Mouse (Mus musculus) embryonic facial prominence, embryonic 12.5 days (tissue): Measurements from ENCODE around the gene Spon2. TPM values are rescaled to one million over a fixed set of nuclear protein-coding genes. Genes with fewer than 3 reads are reported as not detected.

Experiments
- ATAC-seq: fragments of 200-750 bp; cut with Nextera tagmentation; 2 replicates; pipeline ENCODE4 v1.8.0; 2017; ENCODE audit not compliant: insufficient number of reproducible peaks, insufficient read depth, low FRiP score, low TSS enrichment
- H3K27ac ChIP-seq: fragments of 300-500 bp; sonication (generic); 2 replicates; pipeline ENCODE4 v1.5.1; 2016; ENCODE audit warnings: mild to moderate bottlenecking
- H3K27me3 ChIP-seq: fragments of 300-500 bp; sonication (generic); 2 replicates; pipeline ENCODE4 v1.6.1; 2016; ENCODE audit warnings: mild to moderate bottlenecking, moderate library complexity
- H3K36me3 ChIP-seq: fragments of 300-500 bp; sonication (generic); 2 replicates; pipeline ENCODE4 v1.6.1; 2016; ENCODE audit warnings: mild to moderate bottlenecking
- H3K4me1 ChIP-seq: fragments of 300-500 bp; sonication (generic); 2 replicates; pipeline ENCODE4 v1.6.1; 2016
- H3K4me2 ChIP-seq: fragments of 300-500 bp; sonication (generic); replicated peaks from 2 replicates; pipeline ENCODE4 v1.6.1; 2016; ENCODE audit warnings: mild to moderate bottlenecking, moderate library complexity
- H3K4me3 ChIP-seq: fragments of 300-500 bp; sonication (generic); 2 replicates; pipeline ENCODE4 v1.5.1; 2016; ENCODE audit warnings: mild to moderate bottlenecking
- H3K9ac ChIP-seq: fragments of 300-500 bp; sonication (generic); 2 replicates; pipeline ENCODE4 v1.6.1; 2016; ENCODE audit warnings: mild to moderate bottlenecking, moderate library complexity
- H3K9me3 ChIP-seq: fragments of 300-500 bp; sonication (generic); 2 replicates; pipeline ENCODE4 v1.6.1; 2016; ENCODE audit warnings: mild to moderate bottlenecking, moderate library complexity
- WGBS: fragments of 180-500 bp; shearing (Covaris S2); methylation state at CpG from one replicate; pipeline ENCODE4 v1.1.7; 2016; 5-methylcytosine and 5-hydroxymethylcytosine counted together
- polyA plus RNA-seq: library from polyadenylated mRNA; unstranded; fragments of >200 nt; fragmentation: Nextera tagmentation; extraction: Ambion mirVana; gene quantifications from 2 replicates; pipeline ENCODE4 v1.2.1, GENCODE M21; 2016

The Spon2 gene
- polyA plus RNA-seq, 1 experiment from 2014 or later: 6.8 TPM

DNA sequence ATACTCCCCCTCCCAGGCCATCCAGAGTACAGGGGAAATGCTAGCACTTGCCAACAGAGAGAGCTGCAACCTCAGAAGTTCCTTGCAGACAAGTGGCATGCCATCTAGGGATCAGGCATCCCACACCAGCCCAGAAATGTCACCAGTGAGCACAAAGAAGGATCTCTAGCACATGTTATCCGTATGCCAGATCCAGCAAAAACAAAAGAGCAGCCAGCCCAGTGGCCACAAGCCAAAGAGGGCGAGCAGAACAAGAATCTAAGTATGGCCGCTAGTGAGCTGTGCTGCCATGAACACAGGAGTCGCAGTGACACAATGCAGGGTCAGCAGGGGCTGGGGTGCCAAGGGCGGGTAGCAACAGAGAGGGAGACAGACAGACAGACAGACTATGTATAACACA, 12.0 kb upstream of the Spon2 start:
- Histone ChIP-seq H3K27me3 (no peaks in the 10 kb centered on the region), H3K36me3 (no peaks in the 10 kb centered on the region), H3K4me3 (no peak overlapping the region), H3K9ac (no peak overlapping the region), H3K4me2 (no peak overlapping the region), H3K27ac (no peak overlapping the region), H3K9me3 (no peaks in the 10 kb centered on the region), H3K4me1 (peaks cover 12% of the 10 kb centered on the region)
- WGBS: 68% methylated on average over 5 of the region's 5 CpGs
- ATAC-seq: no peak

- 58% methylated on average over 5 of the region's 5 CpGs for WGBS
Observed at GRCm38 (mm10) chr5:33228428-33228827, 10.2 kb upstream of the Spon2 start.

DNA sequence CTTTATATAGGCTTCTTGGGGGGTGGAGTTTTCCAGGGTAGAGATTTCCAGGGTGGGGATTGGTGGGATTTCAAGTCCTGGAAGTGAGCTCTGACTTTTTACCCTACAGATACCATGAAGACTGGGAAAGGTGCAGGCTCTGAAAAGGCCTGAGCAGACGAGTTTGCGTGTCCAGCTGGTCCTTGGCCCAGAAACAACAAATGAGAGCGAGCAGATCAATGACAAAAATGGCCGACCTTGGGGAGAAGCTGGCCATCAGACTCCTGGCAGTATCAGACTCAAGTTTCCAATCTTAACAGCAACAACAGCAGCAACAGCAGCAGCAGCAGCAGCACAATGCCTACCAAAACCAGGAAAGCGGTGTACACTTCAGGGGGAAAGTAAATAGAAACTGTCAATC, 7.4 kb upstream of the Spon2 start:
- Histone ChIP-seq H3K36me3 (no peaks in the 10 kb centered on the region), H3K27me3 (no peaks in the 10 kb centered on the region), H3K4me1 (peaks cover 27% of the 10 kb centered on the region), H3K4me2 (no peak overlapping the region), H3K4me3 (no peak overlapping the region), H3K9me3 (no peaks in the 10 kb centered on the region), H3K9ac (no peak overlapping the region), H3K27ac (no peak overlapping the region)
- ATAC-seq: no peak
- WGBS: 77% methylated on average over 5 of the region's 5 CpGs

More at GRCm38 (mm10) chr5:33228428-33228827, 10.2 kb upstream of the Spon2 start:
- no peaks in the 10 kb centered on the region for H3K9me3 ChIP-seq
- H3K4me1 ChIP-seq: peaks cover 9% of the 10 kb centered on the region
- H3K4me3 ChIP-seq: no peak overlapping the region
- H3K9ac ChIP-seq: no peak overlapping the region
- ATAC-seq: no peak
- H3K27me3 ChIP-seq: no peaks in the 10 kb centered on the region
- no peak overlapping the region for H3K4me2 ChIP-seq
- no peaks in the 10 kb centered on the region for H3K36me3 ChIP-seq
- no peak overlapping the region for H3K27ac ChIP-seq

DNA sequence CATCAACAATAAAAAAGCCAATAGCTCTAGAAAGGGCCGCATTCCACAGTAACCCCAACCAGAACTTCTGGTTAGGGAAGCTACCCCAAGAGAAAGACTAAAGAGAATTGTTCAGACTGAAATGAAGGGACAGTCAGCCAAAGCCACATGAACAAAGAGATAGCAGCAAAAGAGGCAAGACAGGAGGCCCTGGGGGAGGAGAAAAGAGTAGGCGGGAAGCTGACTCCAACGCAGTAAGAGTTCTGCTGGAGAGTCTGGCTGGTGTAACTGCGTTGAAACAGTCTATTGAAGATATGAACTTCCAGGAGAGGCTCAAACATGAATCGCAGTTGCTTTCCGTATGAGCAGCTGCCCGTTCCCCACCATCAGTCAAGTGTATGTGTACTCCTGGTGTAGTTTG, 6.2 kb upstream of the Spon2 start:
- Histone ChIP-seq H3K9ac (no peak overlapping the region), H3K27ac (no peak overlapping the region), H3K4me2 (no peak overlapping the region), H3K4me1 (peaks cover 29% of the 10 kb centered on the region), H3K9me3 (no peaks in the 10 kb centered on the region), H3K27me3 (no peaks in the 10 kb centered on the region), H3K4me3 (no peak overlapping the region), H3K36me3 (no peaks in the 10 kb centered on the region)
- no peak for ATAC-seq
- WGBS: 85% methylated on average over 7 of the region's 7 CpGs

DNA sequence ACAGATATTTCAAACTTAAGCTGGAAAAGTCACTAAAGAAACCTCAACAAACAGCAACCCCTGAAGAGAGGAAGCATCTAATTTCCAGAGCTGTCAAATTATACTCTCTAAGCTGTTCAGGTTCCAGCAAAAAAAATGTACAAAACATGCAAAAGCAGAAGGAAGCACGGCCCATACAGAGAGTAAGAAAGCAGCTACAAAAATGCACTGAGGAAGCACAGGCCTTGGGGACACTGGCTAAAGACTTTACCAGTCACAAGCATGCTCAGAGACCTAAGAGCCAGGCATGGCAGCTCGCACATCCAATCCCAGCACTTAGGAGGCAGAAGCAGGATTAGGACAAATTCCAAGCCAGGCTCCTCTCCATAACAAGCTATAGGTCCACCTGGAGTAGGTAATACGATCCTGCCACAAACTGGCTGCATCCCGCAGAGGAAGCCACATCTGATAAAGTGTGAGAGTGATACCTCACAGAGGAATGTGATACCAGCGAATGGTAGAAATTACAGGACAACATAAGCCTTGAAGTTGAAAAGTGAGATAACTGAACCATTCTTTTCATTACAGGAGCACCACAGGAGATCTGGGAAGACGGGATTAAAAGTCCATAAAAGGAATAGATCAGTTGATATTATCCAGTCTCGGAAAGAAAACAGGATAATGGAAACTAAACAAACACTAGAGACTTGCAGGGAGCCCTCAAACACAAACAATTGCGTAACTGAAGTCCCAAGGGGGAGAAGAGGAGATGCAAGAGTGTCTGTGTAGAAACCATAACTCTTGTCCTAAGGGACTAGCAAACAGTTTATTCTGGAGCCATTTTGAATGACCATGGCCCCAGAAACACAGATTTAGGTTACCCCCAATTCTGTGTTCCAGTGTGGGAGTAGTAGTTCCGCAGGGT, 4.8 kb upstream of the Spon2 start:
- H3K9ac ChIP-seq: no peak overlapping the region
- no peaks in the 10 kb centered on the region for H3K27me3 ChIP-seq
- peak overlapping the region; percentile 69; the same call in 1 of the 2 replicates for H3K27ac ChIP-seq
- H3K4me1 ChIP-seq: peaks cover 32% of the 10 kb centered on the region
- WGBS: 41% methylated on average over 9 of the region's 9 CpGs
- H3K9me3 ChIP-seq: no peaks in the 10 kb centered on the region
- ATAC-seq: no peak
- H3K4me3 ChIP-seq: no peak overlapping the region
- no peaks in the 10 kb centered on the region for H3K36me3 ChIP-seq
- H3K4me2 ChIP-seq: no peak overlapping the region

- Histone ChIP-seq H3K4me2 (no peak overlapping the region), H3K27me3 (no peaks in the 10 kb centered on the region), H3K4me3 (no peak overlapping the region), H3K27ac (0 out of 2 replicates have a peak overlapping the region, but pooled peaks have one; percentile 69), H3K9me3 (no peaks in the 10 kb centered on the region), H3K36me3 (no peaks in the 10 kb centered on the region), H3K9ac (no peak overlapping the region), H3K4me1 (peaks cover 35% of the 10 kb centered on the region)
- ATAC-seq: no peak
- 27% methylated on average over 6 of the region's 6 CpGs for WGBS
Observed at GRCm38 (mm10) chr5:33222389-33222788, 4.1 kb upstream of the Spon2 start.

- no peak overlapping the region for H3K4me2 ChIP-seq
- no peaks in the 10 kb centered on the region for H3K9me3 ChIP-seq
- no peak overlapping the region for H3K27ac ChIP-seq
- H3K9ac ChIP-seq: no peak overlapping the region
- no peaks in the 10 kb centered on the region for H3K36me3 ChIP-seq
- H3K27me3 ChIP-seq: no peaks in the 10 kb centered on the region
- no peak for ATAC-seq
- 79% methylated on average over 10 of the region's 10 CpGs for WGBS
- no peak overlapping the region for H3K4me3 ChIP-seq
- peaks cover 35% of the 10 kb centered on the region for H3K4me1 ChIP-seq
Observed at GRCm38 (mm10) chr5:33220350-33221044, 2.2 kb upstream of the Spon2 start.

- no peaks in the 10 kb centered on the region for H3K27me3 ChIP-seq
- no peak overlapping the region for H3K27ac ChIP-seq
- no peak overlapping the region for H3K4me2 ChIP-seq
- H3K9me3 ChIP-seq: no peaks in the 10 kb centered on the region
- no peaks in the 10 kb centered on the region for H3K36me3 ChIP-seq
- peaks cover 35% of the 10 kb centered on the region for H3K4me1 ChIP-seq
- no peak overlapping the region for H3K4me3 ChIP-seq
- H3K9ac ChIP-seq: no peak overlapping the region
- 90% methylated on average over 4 of the region's 4 CpGs for WGBS
- ATAC-seq: no peak
Observed at GRCm38 (mm10) chr5:33219831-33220230, 1.6 kb upstream of the Spon2 start.

DNA sequence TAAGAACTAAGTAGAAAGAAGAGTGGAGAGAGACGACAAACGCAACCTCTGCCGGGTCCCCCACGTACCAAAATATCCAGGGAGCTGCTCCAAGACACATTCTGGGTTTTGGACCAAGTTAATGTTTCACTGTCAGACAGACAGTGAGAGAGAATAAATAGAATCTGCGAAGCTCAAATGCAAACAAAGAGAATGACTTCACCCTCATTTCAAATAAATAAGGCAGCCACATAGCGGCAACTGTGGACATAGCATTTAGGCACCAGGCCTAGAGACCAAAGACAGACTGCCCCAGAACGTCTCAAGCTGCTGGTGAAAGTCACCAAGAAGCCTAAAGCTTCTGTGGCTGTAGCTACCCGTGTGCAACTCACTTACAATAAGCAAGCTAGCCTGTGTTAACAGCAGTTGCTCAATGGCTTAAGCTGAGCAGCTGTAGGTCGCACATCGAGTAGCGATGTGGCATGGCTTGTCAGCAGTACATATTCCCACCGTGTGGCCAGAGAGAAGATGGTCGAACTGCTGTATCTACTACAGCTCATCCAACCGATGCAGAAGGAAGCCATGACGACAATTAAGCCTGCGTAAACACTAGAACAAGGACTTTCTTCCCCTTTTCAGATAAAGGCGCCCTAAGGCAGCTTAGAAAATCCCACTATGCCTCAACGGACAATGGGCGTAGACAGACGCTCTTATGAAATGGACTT, 643 bp upstream of the Spon2 start:
- no peaks in the 10 kb centered on the region for H3K36me3 ChIP-seq
- H3K4me1 ChIP-seq: peaks cover 35% of the 10 kb centered on the region
- H3K9ac ChIP-seq: no peak overlapping the region
- H3K4me3 ChIP-seq: no peak overlapping the region
- ATAC-seq: no peak
- 75% methylated on average over 20 of the region's 20 CpGs for WGBS
- H3K27ac ChIP-seq: no peak overlapping the region
- H3K4me2 ChIP-seq: no peak overlapping the region
- H3K9me3 ChIP-seq: no peaks in the 10 kb centered on the region
- no peaks in the 10 kb centered on the region for H3K27me3 ChIP-seq

GRCm38 (mm10) chr5:33217663-33218062, 592 bp downstream of the Spon2 start:
- no peak for ATAC-seq
- no peaks in the 10 kb centered on the region for H3K36me3 ChIP-seq
- H3K27ac ChIP-seq: no peak overlapping the region
- 41% methylated on average over 3 of the region's 3 CpGs for WGBS
- H3K27me3 ChIP-seq: no peaks in the 10 kb centered on the region
- H3K4me2 ChIP-seq: no peak overlapping the region
- no peak overlapping the region for H3K9ac ChIP-seq
- no peak overlapping the region for H3K4me3 ChIP-seq
- peaks cover 26% of the 10 kb centered on the region for H3K4me1 ChIP-seq
- H3K9me3 ChIP-seq: no peaks in the 10 kb centered on the region

DNA sequence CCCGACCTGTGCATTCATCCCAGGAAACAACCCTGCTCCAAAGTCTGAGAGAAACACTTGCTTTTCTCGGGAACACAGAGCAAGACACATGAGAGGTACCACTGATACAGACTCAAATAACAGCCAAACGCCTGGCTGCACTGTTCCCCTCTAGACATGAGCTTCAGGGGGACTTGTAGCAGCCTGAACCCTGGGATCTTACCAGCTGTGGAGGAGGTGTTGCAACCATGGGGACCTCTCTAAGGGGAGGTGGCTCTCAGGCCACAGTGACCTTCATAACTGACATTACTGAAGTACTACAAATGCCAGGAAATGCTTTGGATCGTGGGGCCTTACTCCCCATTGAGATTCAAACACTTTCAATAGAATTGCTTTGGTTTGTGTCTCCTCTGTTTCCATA, 3.5 kb downstream of the Spon2 start:
- Histone ChIP-seq H3K27me3 (no peaks in the 10 kb centered on the region), H3K36me3 (no peaks in the 10 kb centered on the region), H3K4me3 (no peak overlapping the region), H3K27ac (no peak overlapping the region), H3K4me2 (no peak overlapping the region), H3K4me1 (peaks cover 13% of the 10 kb centered on the region), H3K9ac (no peak overlapping the region), H3K9me3 (no peaks in the 10 kb centered on the region)
- 66% methylated on average over 4 of the region's 4 CpGs for WGBS
- ATAC-seq: no peak
